Mouse (Mus musculus) forebrain, embryonic 12.5 days (tissue): ENCODE measurements around the gene Syvn1. TPM values are rescaled to one million over a fixed set of nuclear protein-coding genes. Genes with fewer than 3 reads are reported as not detected.
A peak's percentile ranks its signal among the peaks of the same experiment; 100 is the strongest.

Source experiments
- microRNA-seq: library from miRNA; unstranded; fragments of <30 nt; microRNA quantifications from one replicate; pipeline ENCODE4, GENCODE M21; 2017
- polyA plus RNA-seq: library from polyadenylated mRNA; unstranded; fragments of >200 nt; fragmentation: Nextera tagmentation; extraction: Ambion mirVana; gene quantifications from 2 replicates; pipeline ENCODE4 v1.2.1, GENCODE M21; 2016

The Syvn1 gene
- polyA plus RNA-seq, 1 experiment from 2014 or later, result 26.4 TPM

Small RNAs within 50 kb of the gene (microRNA-seq; reads per million reads assigned to microRNA genes)
- gene Mir6988, result 2.4 reads per million, percentile 3 among the genes with 10 or more reads in this experiment

Other genes starting within 250 kb of the Syvn1 start
- 25.6 and 25.9 TPM in 2 replicates for gene Frmd8, start 171.3 kb upstream of the Syvn1 start, polyA plus RNA-seq
- 1.3 and 1.8 TPM in 2 replicates for gene Slc25a45, start 168.8 kb upstream of the Syvn1 start, polyA plus RNA-seq
- 11.1 and 12.8 TPM in 2 replicates for gene Tigd3, start 152.4 kb upstream of the Syvn1 start, polyA plus RNA-seq
- gene Dpf2, start 133.6 kb upstream of the Syvn1 start, polyA plus RNA-seq, result 184 and 203 TPM in 2 replicates
- 2.2 TPM in 2 replicates for gene Cdc42ep2, start 121.8 kb upstream of the Syvn1 start, polyA plus RNA-seq
- gene Pola2, start 82.4 kb upstream of the Syvn1 start, polyA plus RNA-seq, result 76.8 and 80.4 TPM in 2 replicates
- gene Slc22a20, start 60.4 kb upstream of the Syvn1 start, polyA plus RNA-seq, result not detected in 2 replicates
- gene Capn1, start 30.7 kb upstream of the Syvn1 start, polyA plus RNA-seq, result 2.0 and 3.2 TPM in 2 replicates
- 74.7 and 76.7 TPM in 2 replicates for gene Mrpl49, start 11.2 kb downstream of the Syvn1 start, polyA plus RNA-seq
- gene Fau, start 11.3 kb downstream of the Syvn1 start, polyA plus RNA-seq, result 652 and 668 TPM in 2 replicates
- 30.8 and 35.4 TPM in 2 replicates for gene Znhit2, start 14.6 kb downstream of the Syvn1 start, polyA plus RNA-seq
- 31.7 and 32.8 TPM in 2 replicates for gene Tm7sf2, start 21.8 kb downstream of the Syvn1 start, polyA plus RNA-seq
- gene Vps51, start 30.7 kb downstream of the Syvn1 start, polyA plus RNA-seq, result 66.0 and 70.8 TPM in 2 replicates
- not detected in 2 replicates for gene Tmem262, start 33.5 kb downstream of the Syvn1 start, polyA plus RNA-seq
- 2.0 and 2.4 TPM in 2 replicates for gene Gm28374, start 35.7 kb downstream of the Syvn1 start, polyA plus RNA-seq
- 66.1 and 74.9 TPM in 2 replicates for gene Zfpl1, start 38.4 kb downstream of the Syvn1 start, polyA plus RNA-seq
- gene Cdca5, start 38.4 kb downstream of the Syvn1 start, polyA plus RNA-seq, result 54.5 and 57.4 TPM in 2 replicates
- gene AC131692.1, start 47.8 kb downstream of the Syvn1 start, polyA plus RNA-seq, result 0.42 and 0.62 TPM in 2 replicates
- 0.81 and 1.2 TPM in 2 replicates for gene Naaladl1, start 59.2 kb downstream of the Syvn1 start, polyA plus RNA-seq
- 55.2 and 56.6 TPM in 2 replicates for gene Sac3d1, start 72.1 kb downstream of the Syvn1 start, polyA plus RNA-seq
- gene Snx15, start 81.7 kb downstream of the Syvn1 start, polyA plus RNA-seq, result 24.6 and 26.0 TPM in 2 replicates
- gene Batf2, start 94.4 kb downstream of the Syvn1 start, polyA plus RNA-seq, result not detected in 2 replicates
- gene Arl2, start 95.0 kb downstream of the Syvn1 start, polyA plus RNA-seq, result 77.4 and 80.5 TPM in 2 replicates
- not detected in 2 replicates for gene Majin, start 137.8 kb downstream of the Syvn1 start, polyA plus RNA-seq
- gene Gpha2, start 179.8 kb downstream of the Syvn1 start, polyA plus RNA-seq, result 0.70 and 0.91 TPM in 2 replicates
- 51.8 and 52.4 TPM in 2 replicates for gene Ppp2r5b, start 189.3 kb downstream of the Syvn1 start, polyA plus RNA-seq
- 12.0 and 14.2 TPM in 2 replicates for gene Atg2a, start 195.1 kb downstream of the Syvn1 start, polyA plus RNA-seq
- 86.6 and 89.0 TPM in 2 replicates for gene Ehd1, start 230.1 kb downstream of the Syvn1 start, polyA plus RNA-seq